Mouse (Mus musculus) ES-E14 (cell line): ENCODE measurements around the gene Pip5k1a. TPM values are rescaled to one million over a fixed set of nuclear protein-coding genes. Genes with fewer than 3 reads are reported as not detected.
"Not testable (repeated sequence)": the region's sequence is repeated elsewhere in the genome, so short reads cannot be mapped to it uniquely, and the experiment has no call there.

Experiments used
- DNase-seq: peaks from one replicate; pipeline ENCODE4 v3.0.0-alpha.2; 2013; ENCODE audit warnings: low read depth, low spot score
- H3K27ac ChIP-seq: 2 replicates; pipeline ENCODE4 v1.5.1; 2012; ENCODE audit warnings: low read depth, mild to moderate bottlenecking, low read length, moderate library complexity, mixed read lengths; ENCODE audit not compliant: poor library complexity, insufficient read depth, severe bottlenecking
- H3K36me3 ChIP-seq: 2 replicates; pipeline ENCODE4 v1.6.1; 2012; ENCODE audit warnings: mild to moderate bottlenecking, low read length, moderate library complexity, mixed read lengths; ENCODE audit not compliant: control insufficient read depth, poor library complexity, insufficient read depth, severe bottlenecking
- H3K4me1 ChIP-seq, 2 experiments: fragments of 150-350 bp in 1 of 2; sonication (generic) in 1 of 2; 2 replicates each; pipeline ENCODE4 v1.6.1; 2012; ENCODE audit warnings: low read length in 2 of 2, mild to moderate bottlenecking in 1 of 2, mixed read lengths in 1 of 2; ENCODE audit not compliant: control insufficient read depth in 2 of 2, insufficient read depth in 2 of 2, poor library complexity in 1 of 2
- H3K4me3 ChIP-seq, 2 experiments: fragments of 150-350 bp in 1 of 2; sonication (generic) in 1 of 2; 2 replicates each; pipeline ENCODE4 v1.5.1; 2012; ENCODE audit warnings: low read length in 2 of 2, low read depth in 1 of 2, mild to moderate bottlenecking in 1 of 2, mixed read lengths in 1 of 2; ENCODE audit not compliant: insufficient read depth in 1 of 2, poor library complexity in 1 of 2, severe bottlenecking in 1 of 2
- H3K9ac ChIP-seq: 2 replicates; pipeline ENCODE4 v1.6.1; 2012; ENCODE audit warnings: low read depth, mild to moderate bottlenecking, low read length, mixed read lengths; ENCODE audit not compliant: poor library complexity, insufficient read depth, severe bottlenecking
- H3K9me3 ChIP-seq: fragments of 150-350 bp; sonication (generic); 2 replicates; pipeline ENCODE4 v1.6.1; 2012; ENCODE audit warnings: low read depth, mild to moderate bottlenecking, low read length; ENCODE audit not compliant: control insufficient read depth, insufficient read depth
- CHD2 ChIP-seq: IDR thresholded peaks from 2 replicates; pipeline ENCODE4 v1.6.1; 2014; ENCODE audit warnings: mild to moderate bottlenecking, low read depth, low read length, inconsistent platforms
- HCFC1 ChIP-seq: IDR thresholded peaks from 2 replicates; pipeline ENCODE4 v1.6.1; 2012; ENCODE audit warnings: low read length, inconsistent platforms, borderline replicate concordance; ENCODE audit not compliant: insufficient read depth
- MAFK ChIP-seq: IDR thresholded peaks from 2 replicates; pipeline ENCODE4 v1.6.1; 2014; ENCODE audit warnings: mild to moderate bottlenecking, low read depth, low read length, inconsistent platforms; ENCODE audit not compliant: insufficient read depth
- ZC3H11A ChIP-seq: IDR thresholded peaks from 2 replicates; pipeline ENCODE4 v1.6.1; 2012; ENCODE audit warnings: low read depth, mild to moderate bottlenecking, inconsistent platforms, low read length, borderline replicate concordance
- ZNF384 ChIP-seq: IDR thresholded peaks from 2 replicates; pipeline ENCODE4 v1.6.1; 2012; ENCODE audit warnings: low read depth, low read length, inconsistent platforms
- in situ Hi-C, 2 experiments: fragments of 600-800 bp; cut with MboI; formaldehyde crosslinking; loops; one replicate each; pipeline ENCODE4 v1.15.1; 2025; ENCODE audit warnings: low sequenced_read_pairs in 2 of 2, inconsistent platforms in 1 of 2; ENCODE audit not compliant: unreplicated experiment in 2 of 2
- total RNA-seq: library from RNA; depleted of rRNA; stranded (reverse); fragments of 300-350 nt; gene quantifications from 2 replicates; pipeline ENCODE4 v1.2.3, GENCODE M21; 2012

The Pip5k1a gene
- total RNA-seq, 1 experiment: 30.7 TPM

DNA sequence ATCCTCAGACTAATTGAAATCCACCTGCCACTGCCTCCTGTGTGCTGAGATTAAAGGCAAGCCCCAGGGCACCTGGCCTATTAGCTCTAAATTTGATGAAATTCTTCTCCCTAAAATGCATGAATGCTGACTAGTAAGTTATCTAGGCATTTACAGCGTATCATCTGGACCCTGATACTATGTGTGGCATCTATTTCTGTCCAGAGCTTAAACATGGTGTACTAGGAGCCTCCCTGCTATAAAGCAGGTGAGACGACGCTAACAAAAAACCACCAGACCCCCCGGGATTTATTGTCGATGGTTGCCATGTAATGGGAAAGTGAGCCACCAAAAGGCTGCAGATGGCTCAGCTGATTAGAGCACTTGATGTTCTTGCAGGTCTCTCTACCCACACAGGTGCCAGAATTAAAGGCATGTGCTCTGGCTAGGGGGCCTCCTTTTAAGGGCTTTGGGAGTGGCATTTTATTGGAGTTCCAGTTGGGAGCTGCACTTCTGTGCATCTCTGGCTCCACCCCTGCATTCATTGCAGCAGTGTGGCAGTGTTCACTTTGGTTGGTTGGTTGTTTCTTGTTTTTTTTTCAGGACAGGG is 79.6 kb downstream of the Pip5k1a start:
- H3K4me3 ChIP-seq: no peak overlapping the region
- no peak overlapping the region for H3K9ac ChIP-seq
- no peak overlapping the region for H3K27ac ChIP-seq
- H3K36me3 ChIP-seq: peaks cover 6% of the 10 kb centered on the region
- peaks cover 0 to 12% of the 10 kb centered on the region in 2 experiments; a peak in 1 of 4 replicates for H3K4me1 ChIP-seq
- H3K9me3 ChIP-seq: no peaks in the 10 kb centered on the region
- TF ChIP-seq MAFK (no peak), HCFC1 (no peak), CHD2 (no peak), ZNF384 (no peak), ZC3H11A (no peak)
- DNase-seq: no peak
- in situ Hi-C loops: no loop called here

DNA sequence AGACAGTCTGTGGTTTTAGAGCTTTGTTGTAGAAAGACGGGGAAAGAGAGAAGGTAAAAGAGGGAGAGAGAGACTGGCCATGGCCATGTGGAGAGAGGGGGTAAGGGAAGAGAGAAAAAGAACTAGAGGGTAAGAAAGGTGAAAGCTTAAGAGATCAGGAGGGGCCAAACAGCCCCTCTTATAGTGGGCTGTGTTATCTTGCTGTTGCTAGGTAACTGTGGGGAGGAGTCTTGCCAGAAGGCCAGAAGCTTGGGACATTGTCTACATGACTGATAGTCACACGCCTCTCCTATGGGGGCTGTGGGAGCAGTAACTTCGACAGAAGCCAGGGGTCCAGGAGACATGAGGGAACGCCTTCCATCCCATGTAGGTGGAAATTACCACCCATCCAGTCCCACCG is 81.5 kb downstream of the Pip5k1a start:
- no peak overlapping the region for H3K9ac ChIP-seq
- no peak for TF ChIP-seq HCFC1
- TF ChIP-seq ZC3H11A: no peak
- no peak for TF ChIP-seq CHD2
- no peak for TF ChIP-seq ZNF384
- TF ChIP-seq MAFK: no peak
- no peaks in the 10 kb centered on the region for H3K9me3 ChIP-seq
- in situ Hi-C loops: no loop called here
- H3K27ac ChIP-seq: no peak overlapping the region
- no peak for DNase-seq
- H3K4me3 ChIP-seq: no peak overlapping the region
- H3K36me3 ChIP-seq: 0 out of 2 replicates have a peak, but pooled peaks cover 2% of the 10 kb centered on the region
- peaks cover 0 to 12% of the 10 kb centered on the region in 2 experiments; a peak in 1 of 4 replicates for H3K4me1 ChIP-seq

DNA sequence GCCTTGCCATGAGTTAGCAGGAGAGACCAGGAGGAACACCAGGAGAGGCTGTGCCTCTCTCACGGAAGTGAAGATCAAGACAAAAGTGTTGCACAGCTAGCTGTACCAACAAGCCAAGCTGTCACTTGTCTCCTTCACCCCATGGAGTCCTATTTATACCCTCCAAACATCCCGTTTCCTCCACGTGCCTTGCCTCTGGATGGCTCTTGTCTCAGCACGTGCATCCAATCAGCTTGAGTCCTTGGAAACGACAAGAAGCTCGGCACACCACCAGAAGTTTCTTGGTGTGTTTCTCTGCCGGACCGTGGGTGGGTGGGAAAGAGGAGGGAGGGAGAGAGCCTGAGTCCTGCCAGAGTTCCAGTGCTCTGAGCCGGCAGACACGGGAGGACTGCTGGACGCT is 82.2 kb downstream of the Pip5k1a start:
- peaks cover 0 to 12% of the 10 kb centered on the region in 2 experiments; a peak in 1 of 4 replicates for H3K4me1 ChIP-seq
- H3K27ac ChIP-seq: no peak overlapping the region
- DNase-seq: no peak
- no peak for TF ChIP-seq MAFK
- H3K4me3 ChIP-seq: no peak overlapping the region
- in situ Hi-C loops: no loop called here
- no peaks in the 10 kb centered on the region for H3K36me3 ChIP-seq
- H3K9me3 ChIP-seq: no peaks in the 10 kb centered on the region
- peak overlapping the region; percentile 5; the same call in 1 of the 2 replicates for H3K9ac ChIP-seq

DNA sequence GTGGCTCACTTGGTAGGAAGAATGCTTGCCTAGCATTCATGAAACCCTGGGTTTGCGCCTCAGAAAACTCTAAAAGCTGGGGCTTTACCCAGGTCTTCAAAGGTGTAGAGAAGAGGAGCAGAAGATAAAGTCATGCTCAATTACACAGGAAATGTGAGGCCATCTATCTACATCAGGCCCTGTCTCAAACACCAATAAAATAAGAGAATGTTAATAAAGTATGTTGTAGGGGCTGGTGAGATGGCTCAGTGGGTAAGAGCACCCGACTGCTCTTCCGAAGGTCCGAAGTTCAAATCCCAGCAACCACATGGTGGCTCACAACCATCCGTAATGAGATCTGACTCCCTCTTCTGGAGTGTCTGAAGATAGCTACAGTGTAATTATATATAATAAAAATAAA is 85.8 kb downstream of the Pip5k1a start:
- H3K4me3 ChIP-seq, H3K9me3 ChIP-seq, in situ Hi-C loops, DNase-seq, H3K27ac ChIP-seq, H3K9ac ChIP-seq, H3K36me3 ChIP-seq, H3K4me1 ChIP-seq: not testable (repeated sequence)

DNA sequence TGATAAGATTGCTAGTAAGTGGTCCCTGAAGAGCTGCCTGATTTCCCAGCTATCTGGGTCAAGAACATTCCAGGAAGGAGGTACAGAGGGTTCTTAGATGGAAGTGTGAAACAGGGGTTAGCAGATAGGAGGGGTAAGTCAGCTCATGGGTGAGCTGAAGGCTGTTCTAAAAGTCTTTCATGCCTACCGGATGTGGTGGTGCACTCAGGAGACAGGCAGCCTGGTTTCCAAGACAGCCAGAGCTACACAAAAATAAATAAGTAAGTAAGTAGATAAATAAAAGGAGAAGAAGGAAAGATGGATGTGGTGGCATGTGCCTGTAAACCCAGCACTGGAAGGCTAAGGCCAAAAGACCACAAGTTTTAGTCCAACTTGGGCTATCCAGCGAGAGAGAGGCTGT is 88.0 kb downstream of the Pip5k1a start:
- no peak overlapping the region for H3K9ac ChIP-seq

More for the DNA sequence above, 88.0 kb downstream of the Pip5k1a start:
- H3K4me3 ChIP-seq: no peak overlapping the region
- H3K36me3 ChIP-seq: no peaks in the 10 kb centered on the region
- peaks cover 0 to under 1% of the 10 kb centered on the region in 2 experiments; a peak in 1 of 4 replicates for H3K4me1 ChIP-seq
- TF ChIP-seq ZNF384 (no peak), ZC3H11A (no peak), MAFK (no peak), CHD2 (no peak), HCFC1 (no peak)
- no peak for DNase-seq
- H3K9me3 ChIP-seq: no peaks in the 10 kb centered on the region
- in situ Hi-C loops: no loop called here
- H3K27ac ChIP-seq: no peak overlapping the region
